Mouse (Mus musculus) hindbrain, embryonic 16.5 days (tissue): ENCODE measurements around the gene Slc9a9. TPM values are rescaled to one million over a fixed set of nuclear protein-coding genes. Genes with fewer than 3 reads are reported as not detected.

ENCODE experiments used
- ATAC-seq: fragments of 200-750 bp; cut with Nextera tagmentation; 2 replicates; pipeline ENCODE4 v1.8.0; 2017; ENCODE audit warnings: moderate TSS enrichment, moderate library complexity
- H3K27ac ChIP-seq: fragments of 300-500 bp; sonication (generic); 2 replicates; pipeline ENCODE4 v1.5.1; 2014; ENCODE audit warnings: low read depth, mild to moderate bottlenecking, control low read depth, low read length, moderate library complexity
- H3K27me3 ChIP-seq: fragments of 300-500 bp; sonication (generic); replicated peaks from 2 replicates; pipeline ENCODE4 v1.6.1; 2014; ENCODE audit warnings: low read length; ENCODE audit not compliant: control insufficient read depth, insufficient read depth
- H3K36me3 ChIP-seq: fragments of 300-500 bp; sonication (generic); 2 replicates; pipeline ENCODE4 v1.6.1; 2014; ENCODE audit warnings: mild to moderate bottlenecking, low read length, moderate library complexity, mixed read lengths; ENCODE audit not compliant: control insufficient read depth, insufficient read depth
- H3K4me1 ChIP-seq: fragments of 300-500 bp; sonication (generic); 2 replicates; pipeline ENCODE4 v1.6.1; 2014; ENCODE audit warnings: low read depth, low read length; ENCODE audit not compliant: control insufficient read depth, insufficient read depth
- H3K4me2 ChIP-seq: fragments of 300-500 bp; sonication (generic); 2 replicates; pipeline ENCODE4 v1.6.1; 2014; ENCODE audit warnings: mild to moderate bottlenecking, low read length, control low read depth, moderate library complexity
- H3K4me3 ChIP-seq: fragments of 300-500 bp; sonication (generic); 2 replicates; pipeline ENCODE4 v1.5.1; 2014; ENCODE audit warnings: mild to moderate bottlenecking, low read length, control low read depth, moderate library complexity
- H3K9ac ChIP-seq: fragments of 300-500 bp; sonication (generic); 2 replicates; pipeline ENCODE4 v1.6.1; 2014; ENCODE audit warnings: low read depth, mild to moderate bottlenecking, control low read depth, low read length, moderate library complexity
- H3K9me3 ChIP-seq: fragments of 300-500 bp; sonication (generic); 2 replicates; pipeline ENCODE4 v1.6.1; 2014; ENCODE audit warnings: mild to moderate bottlenecking, low read length, moderate library complexity; ENCODE audit not compliant: control insufficient read depth
- WGBS: fragments of 180-500 bp; shearing (Covaris S2); extraction: QIAGEN DNeasy Blood & Tissue Kit; methylation state at CpG from one replicate; pipeline ENCODE4 v1.1.7; 2014; 5-methylcytosine and 5-hydroxymethylcytosine counted together
- polyA plus RNA-seq: library from polyadenylated mRNA; unstranded; fragments of >200 nt; fragmentation: Nextera tagmentation; extraction: Ambion mirVana; gene quantifications from 2 replicates; pipeline ENCODE4 v1.2.1, GENCODE M21; 2015

The Slc9a9 gene
- polyA plus RNA-seq, 1 experiment from 2014 or later: 6.9 TPM

DNA sequence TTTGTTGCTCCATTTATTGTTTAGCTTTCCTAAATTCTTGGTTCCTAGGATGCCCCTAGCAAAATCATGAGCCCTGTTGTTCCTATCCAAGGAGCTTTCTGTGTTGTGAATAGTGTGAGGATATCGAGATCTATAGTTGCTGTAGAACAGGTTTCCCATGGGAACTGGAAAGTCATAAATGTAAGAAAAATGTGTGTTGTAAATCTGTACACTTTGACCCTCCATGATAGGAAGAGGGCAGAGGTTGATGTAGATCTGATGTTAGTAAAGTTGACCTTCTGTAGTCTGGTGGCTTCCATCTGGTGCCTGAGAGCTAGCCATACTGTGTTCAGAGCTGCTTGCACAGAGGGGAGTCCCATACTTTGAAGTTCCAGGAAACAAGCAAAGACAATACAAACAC is 151.6 kb downstream of the Slc9a9 start:
- Histone ChIP-seq H3K36me3 (no peaks in the 10 kb centered on the region), H3K27me3 (no peaks in the 10 kb centered on the region), H3K27ac (no peak overlapping the region), H3K4me1 (no peaks in the 10 kb centered on the region), H3K4me2 (no peak overlapping the region), H3K9me3 (no peaks in the 10 kb centered on the region), H3K4me3 (no peak overlapping the region), H3K9ac (no peak overlapping the region)
- ATAC-seq: no peak
- WGBS: 86% methylated on average over 1 of the region's 1 CpGs

DNA sequence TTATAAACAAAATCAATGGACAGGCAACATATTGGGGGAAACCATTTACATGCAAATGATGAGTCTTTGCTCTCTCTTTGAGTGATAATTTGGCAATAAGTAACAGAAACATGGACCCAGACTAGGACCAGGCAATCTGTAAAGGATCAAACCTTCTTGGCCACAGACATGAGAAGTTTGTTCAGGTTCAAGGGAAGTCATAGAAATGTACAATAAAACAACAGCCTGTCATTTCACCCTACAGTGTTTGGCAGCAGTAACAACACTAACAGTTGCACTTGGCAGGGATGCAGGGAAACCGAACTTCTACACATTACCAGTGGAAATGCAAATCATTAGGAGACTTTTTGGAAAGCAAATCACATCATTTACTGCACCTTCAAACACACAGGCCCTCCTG is 164.1 kb downstream of the Slc9a9 start:
- H3K4me1 ChIP-seq: no peaks in the 10 kb centered on the region
- H3K27me3 ChIP-seq: no peaks in the 10 kb centered on the region
- ATAC-seq: no peak
- no peaks in the 10 kb centered on the region for H3K36me3 ChIP-seq
- no peak overlapping the region for H3K27ac ChIP-seq
- no peak overlapping the region for H3K4me2 ChIP-seq
- no peaks in the 10 kb centered on the region for H3K9me3 ChIP-seq
- H3K4me3 ChIP-seq: no peak overlapping the region
- H3K9ac ChIP-seq: no peak overlapping the region
- 56% methylated on average over 1 of the region's 1 CpGs for WGBS

- Histone ChIP-seq H3K9me3 (no peaks in the 10 kb centered on the region), H3K27ac (no peak overlapping the region), H3K4me2 (no peak overlapping the region), H3K27me3 (no peaks in the 10 kb centered on the region), H3K4me1 (peaks cover 3% of the 10 kb centered on the region; the same call in 1 of the 2 replicates), H3K9ac (no peak overlapping the region), H3K4me3 (no peak overlapping the region), H3K36me3 (no peaks in the 10 kb centered on the region)
- 96% methylated on average over 15 of the region's 15 CpGs for WGBS
- ATAC-seq: peak; percentile 44
Measured at GRCm38 (mm10) chr9:94837384-94837783, 167.7 kb downstream of the Slc9a9 start.

- Histone ChIP-seq H3K36me3 (no peaks in the 10 kb centered on the region), H3K9me3 (no peaks in the 10 kb centered on the region), H3K27ac (no peak overlapping the region), H3K4me3 (no peak overlapping the region), H3K4me2 (no peak overlapping the region), H3K27me3 (no peaks in the 10 kb centered on the region), H3K9ac (no peak overlapping the region), H3K4me1 (peaks cover 3% of the 10 kb centered on the region; the same call in 1 of the 2 replicates)
- WGBS: 39% methylated on average over 8 of the region's 8 CpGs
- ATAC-seq: no peak
Measured at GRCm38 (mm10) chr9:94838479-94839031, 168.8 kb downstream of the Slc9a9 start.

DNA sequence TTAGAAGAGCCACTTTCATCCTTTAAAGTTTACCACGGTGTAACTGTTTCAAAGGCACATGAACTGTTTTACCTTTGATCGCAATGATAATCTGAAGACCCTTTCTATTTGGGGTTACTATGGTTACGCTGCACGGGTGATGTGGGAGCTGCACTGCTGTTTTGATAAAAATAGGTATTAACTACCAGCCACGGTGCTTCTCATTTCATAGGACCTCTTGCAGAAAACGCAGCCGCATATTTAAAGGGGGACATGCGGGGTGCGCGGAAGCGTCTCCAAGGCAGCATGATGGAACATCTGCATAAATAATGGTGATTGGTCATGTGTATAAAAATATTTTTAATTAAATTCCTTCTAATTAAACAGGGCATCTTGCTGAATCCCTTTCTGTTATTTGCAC is 169.5 kb downstream of the Slc9a9 start:
- ATAC-seq: peak; percentile 64
- no peak overlapping the region for H3K4me3 ChIP-seq

GRCm38 (mm10) chr9:94840398-94840797 is 170.7 kb downstream of the Slc9a9 start:
- Histone ChIP-seq H3K4me2 (no peak overlapping the region), H3K9me3 (no peaks in the 10 kb centered on the region), H3K36me3 (no peaks in the 10 kb centered on the region), H3K27ac (no peak overlapping the region), H3K27me3 (no peaks in the 10 kb centered on the region), H3K4me3 (no peak overlapping the region), H3K9ac (no peak overlapping the region), H3K4me1 (peaks cover 3% of the 10 kb centered on the region; the same call in 1 of the 2 replicates)
- no peak for ATAC-seq
- 72% methylated on average over 5 of the region's 5 CpGs for WGBS

More for the DNA sequence above, 169.5 kb downstream of the Slc9a9 start:
- H3K4me2 ChIP-seq: peak overlapping the region; percentile 40
- H3K4me1 ChIP-seq: peaks cover 3% of the 10 kb centered on the region; the same call in 1 of the 2 replicates
- H3K27me3 ChIP-seq: no peaks in the 10 kb centered on the region
- 24% methylated on average over 11 of the region's 11 CpGs for WGBS
- H3K9me3 ChIP-seq: no peaks in the 10 kb centered on the region
- H3K9ac ChIP-seq: no peak overlapping the region
- H3K36me3 ChIP-seq: no peaks in the 10 kb centered on the region
- H3K27ac ChIP-seq: no peak overlapping the region

DNA sequence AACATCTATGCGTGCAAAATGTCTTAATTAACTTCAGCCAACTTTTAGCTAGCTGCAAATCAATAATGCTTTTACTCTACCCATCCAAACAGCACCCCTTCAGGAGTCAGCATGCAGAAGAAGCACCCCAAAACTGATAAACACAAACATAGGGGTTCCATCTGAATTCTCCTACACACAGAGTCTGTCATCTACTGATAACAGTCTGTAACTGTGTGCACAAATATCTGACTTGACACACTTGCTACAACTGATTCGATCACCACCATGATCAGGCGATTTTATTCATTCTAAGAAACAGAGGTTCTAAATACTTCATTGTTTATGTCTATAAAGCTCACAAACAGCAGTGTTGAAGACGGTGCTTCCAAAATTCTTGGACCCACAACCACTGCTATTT is 171.3 kb downstream of the Slc9a9 start:
- WGBS: 87% methylated on average over 4 of the region's 4 CpGs

GRCm38 (mm10) chr9:94844176-94844575 is 174.5 kb downstream of the Slc9a9 start:
- Histone ChIP-seq H3K4me3 (no peak overlapping the region), H3K36me3 (no peaks in the 10 kb centered on the region), H3K9ac (no peak overlapping the region), H3K4me2 (no peak overlapping the region), H3K9me3 (no peaks in the 10 kb centered on the region; the same call in 1 of the 2 replicates), H3K27me3 (no peaks in the 10 kb centered on the region), H3K4me1 (peaks cover 2% of the 10 kb centered on the region; the same call in 1 of the 2 replicates), H3K27ac (no peak overlapping the region)
- 89% methylated on average over 3 of the region's 3 CpGs for WGBS
- ATAC-seq: no peak

More for the DNA sequence above, 171.3 kb downstream of the Slc9a9 start:
- no peak overlapping the region for H3K4me2 ChIP-seq
- no peaks in the 10 kb centered on the region for H3K27me3 ChIP-seq
- no peak overlapping the region for H3K4me3 ChIP-seq
- no peak for ATAC-seq
- peaks cover 3% of the 10 kb centered on the region; the same call in 1 of the 2 replicates for H3K4me1 ChIP-seq
- no peaks in the 10 kb centered on the region for H3K36me3 ChIP-seq
- no peaks in the 10 kb centered on the region for H3K9me3 ChIP-seq
- no peak overlapping the region for H3K27ac ChIP-seq
- no peak overlapping the region for H3K9ac ChIP-seq

DNA sequence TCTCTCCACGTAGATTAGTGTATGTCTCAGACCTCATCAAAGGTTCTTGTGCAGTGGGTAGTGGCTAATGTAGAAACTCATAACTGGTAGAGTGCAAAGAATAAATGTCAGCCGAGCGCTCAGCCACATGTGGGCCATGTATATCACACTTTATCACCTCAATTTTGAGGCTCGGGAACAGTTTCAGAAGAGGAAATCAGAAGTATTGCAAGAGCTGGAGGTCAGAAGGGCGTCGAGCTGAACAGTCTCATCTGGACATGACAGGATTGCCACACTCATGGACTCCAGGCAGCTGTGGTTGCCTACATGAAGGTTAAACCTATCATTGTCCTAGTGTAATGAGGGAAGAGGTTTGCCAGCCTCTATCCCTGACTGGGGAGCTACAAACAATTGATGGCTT is 177.9 kb downstream of the Slc9a9 start:
- Histone ChIP-seq H3K4me3 (no peak overlapping the region), H3K4me1 (no peaks in the 10 kb centered on the region), H3K27me3 (no peaks in the 10 kb centered on the region), H3K9ac (no peak overlapping the region), H3K27ac (no peak overlapping the region), H3K4me2 (no peak overlapping the region), H3K9me3 (no peaks in the 10 kb centered on the region; the same call in 1 of the 2 replicates), H3K36me3 (no peaks in the 10 kb centered on the region)
- WGBS: 97% methylated on average over 6 of the region's 6 CpGs
- ATAC-seq: no peak
